Mouse (Mus musculus) spleen, postnatal 10 days (tissue): ENCODE measurements around the gene Txndc8.

ENCODE experiments used
- DNase-seq, 2 experiments: peaks; one replicate each; pipeline ENCODE4 v3.0.0; 2021 to 2022; ENCODE audit warnings: low spot score in 2 of 2

Gene Txndc8

DNA sequence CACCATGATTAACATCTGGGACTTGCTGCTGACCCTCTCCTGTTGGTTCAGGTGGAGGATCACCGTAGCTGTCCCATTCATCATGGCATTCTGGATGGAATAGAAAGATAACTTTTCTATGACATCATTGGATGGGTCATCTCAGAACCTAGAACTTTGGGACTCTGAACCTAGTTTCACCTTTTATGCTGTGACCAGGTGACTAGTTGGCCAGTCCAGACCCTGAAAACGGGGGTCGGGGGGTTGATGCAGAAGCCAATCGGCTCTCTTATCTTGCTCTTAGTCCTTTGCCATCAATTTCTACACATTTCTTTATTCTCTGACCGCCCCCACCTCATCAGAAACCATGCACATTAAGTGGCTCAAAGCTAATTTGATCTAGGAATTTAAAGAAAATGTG lies at the start of gene Txndc8:
TSS of gene Txndc8 (minus strand) at position 101 of the 400 bp plus-strand sequence.
- DNase-seq = no peak

GRCm38 (mm10) chr4:58055653-58056052 lies 46.7 kb upstream of the Txndc8 start:
- no peak for DNase-seq

GRCm38 (mm10) chr4:58054441-58054840 lies 45.5 kb upstream of the Txndc8 start:
- no peak for DNase-seq

GRCm38 (mm10) chr4:58050746-58051145 lies 41.8 kb upstream of the Txndc8 start:
- DNase-seq = no peak

- DNase-seq = no peak
Measured at GRCm38 (mm10) chr4:58050276-58050675, 41.4 kb upstream of the Txndc8 start.

DNA sequence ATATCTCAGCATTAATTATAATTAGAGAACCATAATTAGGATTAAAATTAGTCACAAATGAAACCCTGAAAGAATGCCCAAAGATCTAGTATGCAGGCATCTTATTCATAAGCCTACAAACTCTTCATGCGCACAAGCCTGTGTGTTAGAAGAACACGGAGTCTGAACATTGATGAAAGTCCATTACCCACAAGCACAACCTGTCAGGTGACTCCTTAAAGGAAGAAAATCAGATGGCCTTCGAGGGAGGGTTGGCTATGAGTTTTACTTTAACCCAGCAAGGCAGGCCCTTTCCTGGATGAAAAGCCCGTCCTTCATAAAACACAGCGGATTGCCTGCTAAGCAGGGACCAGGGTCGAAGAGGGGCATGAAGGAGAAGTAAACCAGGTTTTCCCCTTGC lies 35.9 kb upstream of the Txndc8 start:
- no peak for DNase-seq

DNA sequence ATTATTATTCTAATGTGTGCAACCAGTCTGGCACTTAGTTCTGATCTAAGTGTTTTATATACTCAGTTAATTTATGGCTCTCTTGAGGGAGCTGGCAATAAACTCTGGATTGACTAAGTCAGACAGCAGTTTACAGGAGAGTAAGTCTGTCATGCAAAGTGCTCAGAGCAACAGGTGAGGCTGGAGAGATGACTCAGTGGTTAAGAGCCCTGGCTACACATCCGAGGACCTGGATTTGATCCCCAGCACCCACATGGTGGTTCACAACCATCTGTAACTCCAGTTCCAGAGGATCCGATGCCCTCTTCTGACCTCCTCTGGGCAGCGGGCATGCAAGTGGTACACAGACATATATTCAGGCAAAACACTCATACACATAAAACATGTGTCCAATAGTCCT lies 35.4 kb upstream of the Txndc8 start:
- no peak for DNase-seq

DNA sequence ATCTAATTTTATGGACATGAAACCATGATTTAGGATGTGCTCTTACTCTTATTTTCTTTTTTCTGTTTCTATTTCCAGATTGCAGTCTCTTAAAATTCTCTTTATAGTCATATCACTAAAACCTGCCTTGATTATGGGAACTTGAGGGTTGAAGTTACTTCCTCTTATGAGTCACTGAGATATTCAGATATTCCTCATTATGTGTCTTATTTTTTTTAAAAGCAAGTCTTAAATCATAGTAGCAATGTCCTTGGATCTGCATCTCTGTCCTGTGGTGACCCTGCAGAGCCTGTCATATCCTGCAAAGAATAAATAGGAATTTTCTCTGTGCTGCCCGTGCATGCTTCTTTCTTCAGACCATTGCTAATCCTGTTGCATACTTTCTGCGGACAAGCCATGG lies 31.2 kb upstream of the Txndc8 start:
- no peak for DNase-seq

GRCm38 (mm10) chr4:58037096-58037705 lies 28.3 kb upstream of the Txndc8 start:
- no peak for DNase-seq

DNA sequence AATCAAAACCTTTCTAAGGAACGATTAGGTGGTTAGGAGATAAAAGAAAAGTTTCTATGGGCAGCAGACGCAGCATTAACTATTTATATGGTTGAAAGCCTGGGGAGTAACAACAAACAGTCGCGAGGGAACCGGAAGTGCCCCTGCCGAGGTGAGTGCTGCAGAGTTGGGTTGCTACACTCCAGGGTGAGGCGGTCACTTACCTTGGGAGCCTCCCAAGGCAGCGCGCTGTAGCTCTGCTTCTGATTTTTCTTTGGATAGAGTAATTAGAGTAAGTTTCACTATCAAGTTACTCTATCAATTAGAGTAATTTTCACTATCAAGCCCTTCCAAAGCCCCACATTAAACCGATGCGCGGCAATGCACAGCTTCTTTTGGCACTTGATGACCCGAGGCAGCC lies 25.7 kb upstream of the Txndc8 start:
- DNase-seq = no peak

DNA sequence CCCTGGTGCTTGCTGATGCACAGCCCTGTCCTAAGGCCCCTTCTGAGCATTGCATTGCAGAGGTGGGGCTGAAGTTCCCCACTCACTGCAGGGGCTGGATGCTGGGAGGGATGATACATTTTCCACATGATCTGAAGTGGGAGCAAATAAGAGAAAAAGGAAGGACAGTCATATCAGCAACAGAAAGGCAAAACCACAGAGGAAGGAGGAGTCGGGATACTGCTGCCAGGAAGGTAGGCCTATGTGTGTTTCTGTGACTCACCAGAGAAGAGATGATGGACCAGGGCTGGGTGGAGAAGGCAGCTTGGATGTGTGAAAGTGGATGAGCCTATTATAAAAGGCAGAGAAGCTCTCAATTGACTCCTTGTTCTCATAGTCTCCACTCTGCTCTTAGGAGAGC lies 23.8 kb upstream of the Txndc8 start:
- no peak for DNase-seq

DNA sequence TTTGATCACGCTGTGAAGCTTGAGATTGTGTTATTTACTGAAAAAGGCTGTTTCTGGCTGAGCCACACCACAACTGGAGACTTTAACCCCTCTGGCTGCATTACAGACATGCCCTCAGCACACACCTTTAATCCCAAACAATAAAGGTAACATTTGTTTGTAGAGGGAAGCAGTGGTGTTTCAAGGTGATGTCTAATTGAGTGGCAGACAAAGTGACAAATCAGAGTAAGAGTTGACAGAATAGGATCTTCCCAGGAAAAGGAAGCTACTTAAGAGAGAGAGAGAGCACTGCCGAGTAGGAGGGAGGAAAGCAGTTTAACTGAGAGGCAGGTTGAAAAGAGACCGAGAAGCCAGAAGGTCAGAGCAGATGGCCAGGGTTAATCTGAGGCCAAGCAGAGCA lies 5.4 kb downstream of the Txndc8 start:
- DNase-seq = no peak

- no peak for DNase-seq
Measured at GRCm38 (mm10) chr4:57991425-57991824, 17.5 kb downstream of the Txndc8 start.

- DNase-seq = no peak
Measured at GRCm38 (mm10) chr4:57974400-57975117, 34.4 kb downstream of the Txndc8 start.

GRCm38 (mm10) chr4:57973592-57974268 lies 35.2 kb downstream of the Txndc8 start:
- no peak for DNase-seq

DNA sequence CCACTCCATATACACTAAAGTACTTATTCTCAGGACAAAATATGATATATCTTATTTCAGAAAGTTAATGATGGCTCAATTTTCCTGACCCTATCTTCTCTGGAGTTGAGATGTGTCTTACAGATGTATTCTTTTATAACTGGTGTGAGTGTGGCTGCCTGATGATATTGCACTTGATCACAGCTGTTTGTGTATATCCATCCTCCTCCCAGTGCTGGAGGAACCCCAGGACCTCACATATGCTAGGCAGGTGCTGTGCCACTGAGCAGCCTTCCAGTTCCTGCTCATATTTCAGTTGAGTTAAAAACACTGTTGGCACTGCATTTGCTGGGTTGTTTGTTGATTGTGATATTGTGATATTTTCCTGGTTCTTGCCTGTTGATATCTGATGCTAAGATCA lies 38.6 kb downstream of the Txndc8 start:
- no peak for DNase-seq

GRCm38 (mm10) chr4:57967195-57967594 lies 41.7 kb downstream of the Txndc8 start:
- no peak for DNase-seq

GRCm38 (mm10) chr4:57965516-57965915 lies 43.4 kb downstream of the Txndc8 start:
- DNase-seq = no peak

GRCm38 (mm10) chr4:57964143-57964542 lies 44.8 kb downstream of the Txndc8 start:
- DNase-seq = no peak

GRCm38 (mm10) chr4:57959056-57959455 lies 49.9 kb downstream of the Txndc8 start:
- DNase-seq = no peak

- peak in 1 of 2 experiments; percentile 30 for DNase-seq
Measured at GRCm38 (mm10) chr4:57958098-57958497, 50.8 kb downstream of the Txndc8 start.

DNA sequence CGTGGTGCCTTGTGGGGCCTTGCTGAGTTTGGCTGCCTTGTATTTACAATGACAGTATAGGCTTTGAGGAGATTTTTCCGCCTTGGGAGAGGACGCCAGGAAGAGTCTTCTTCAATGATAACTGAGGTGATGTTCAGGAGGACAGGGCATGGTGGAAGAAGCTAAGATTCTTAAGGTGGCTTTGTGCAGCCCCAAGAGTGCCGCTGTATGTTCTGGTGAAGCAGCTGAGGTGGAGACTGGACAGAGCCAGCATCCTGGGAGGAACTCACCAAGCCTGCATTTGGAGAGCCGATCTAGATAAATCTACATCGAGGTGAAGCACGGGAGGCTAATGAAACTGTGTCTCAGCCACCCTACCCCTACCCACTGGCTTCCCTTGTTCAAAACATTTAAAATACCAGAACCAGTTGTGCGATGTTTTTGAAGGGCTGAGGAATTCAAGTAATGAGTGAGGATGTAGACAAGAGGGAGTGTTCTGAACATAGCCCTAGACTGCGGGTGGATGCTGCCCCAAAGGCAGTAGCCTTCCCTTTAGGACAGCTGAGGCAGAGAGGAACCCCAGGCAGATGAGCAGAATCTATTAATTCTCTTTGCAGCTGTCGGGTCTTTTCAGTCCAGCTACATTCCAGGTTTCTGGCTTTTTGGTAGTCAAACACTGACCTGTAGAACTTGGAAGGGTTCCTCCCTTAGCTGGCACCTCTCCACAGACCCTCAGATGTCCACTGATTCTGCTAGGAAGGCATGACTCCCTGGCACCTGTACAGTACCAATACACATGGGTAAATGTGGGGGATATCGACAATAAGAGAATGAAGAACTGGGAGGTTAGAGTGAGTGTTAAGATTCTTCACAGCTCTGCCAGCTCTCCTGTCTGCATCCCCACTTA lies 51.5 kb downstream of the Txndc8 start:
- peak; percentile 29 to 56 for DNase-seq
